Mouse (Mus musculus): ENCODE data around the gene Tmem91.

DNA sequence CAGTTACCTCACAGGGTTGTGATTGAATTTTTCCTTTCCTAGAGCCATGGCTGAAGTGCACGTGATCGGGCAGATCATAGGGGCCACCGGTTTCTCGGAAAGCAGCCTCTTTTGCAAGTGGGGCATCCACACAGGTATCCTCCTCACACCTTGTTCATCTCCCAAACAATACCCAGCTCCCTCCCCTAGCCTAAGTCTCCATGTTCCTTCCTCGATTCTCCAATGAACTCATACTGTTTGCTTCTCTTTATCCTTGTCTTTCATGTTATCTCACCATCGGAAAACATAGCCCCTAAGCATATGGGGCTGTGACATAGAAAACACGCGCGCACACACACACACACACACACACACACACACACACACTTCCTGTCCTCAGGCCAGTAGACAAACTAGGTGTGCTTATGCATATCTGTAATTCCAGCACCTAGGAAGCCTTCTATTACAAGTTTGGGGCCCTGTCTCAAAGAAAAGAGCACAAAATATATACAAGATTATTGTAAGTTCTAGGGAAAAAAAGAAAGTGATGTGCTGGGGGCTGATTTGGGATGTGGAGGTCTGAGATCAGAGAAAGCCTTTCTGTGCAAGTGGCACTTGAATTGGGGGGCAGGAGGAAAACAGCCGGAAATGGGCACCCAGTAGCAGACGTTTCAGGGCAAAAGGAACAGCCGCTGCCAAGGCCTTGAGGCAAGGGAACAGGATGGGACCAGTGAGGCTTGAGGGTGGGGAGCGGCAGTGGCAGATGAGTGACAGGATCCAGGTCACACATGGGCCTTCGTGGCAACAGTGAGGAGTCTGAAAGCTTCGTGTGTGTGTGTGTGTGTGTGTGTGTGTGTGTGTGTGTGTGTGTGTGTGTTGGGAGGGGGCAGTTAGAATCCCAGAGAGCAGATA, 6.6 kb upstream of the Tmem91 start:
- TF ChIP-seq ETS1 (conservative IDR thresholded peaks at IDR 0.05; ENCODE audit: low read depth, low read length) = no peak
- TF ChIP-seq POLR2A (IDR thresholded peaks at IDR 0.05; ENCODE audit: low read depth, low read length) = no peak
- no peak for TF ChIP-seq KAT2A (IDR thresholded peaks at IDR 0.05; ENCODE audit: insufficient replicate concordance, low read length)
